Mouse (Mus musculus) frontal cortex, postnatal 36 days (tissue): ENCODE data around the gene Mustn1.

Experiments
- DNase-seq, 2 experiments: peaks; one replicate each; pipeline ENCODE4 v3.0.0; 2022; ENCODE audit warnings: low spot score in 2 of 2

Gene Mustn1

DNA sequence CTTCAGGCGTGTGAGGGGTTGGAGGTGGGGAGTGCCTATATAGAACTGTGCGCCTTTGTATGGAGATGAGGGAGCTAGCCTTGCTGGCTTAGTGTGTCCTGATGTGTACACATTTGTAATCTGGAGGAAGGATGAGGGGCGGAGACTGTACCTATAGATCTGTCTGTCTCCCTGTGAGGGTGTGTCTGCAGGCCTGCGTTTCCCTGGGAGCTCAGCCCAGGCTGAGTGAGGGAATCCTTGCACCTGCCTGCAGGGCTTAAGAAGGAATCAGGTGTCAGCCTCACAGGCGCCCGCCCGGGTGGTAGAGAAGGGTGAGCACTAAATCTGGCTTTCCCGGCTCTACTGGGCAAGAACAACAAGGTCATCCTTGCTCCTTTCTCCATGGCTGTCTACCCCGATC, 794 bp downstream of the Mustn1 start:
- no peak for DNase-seq

DNA sequence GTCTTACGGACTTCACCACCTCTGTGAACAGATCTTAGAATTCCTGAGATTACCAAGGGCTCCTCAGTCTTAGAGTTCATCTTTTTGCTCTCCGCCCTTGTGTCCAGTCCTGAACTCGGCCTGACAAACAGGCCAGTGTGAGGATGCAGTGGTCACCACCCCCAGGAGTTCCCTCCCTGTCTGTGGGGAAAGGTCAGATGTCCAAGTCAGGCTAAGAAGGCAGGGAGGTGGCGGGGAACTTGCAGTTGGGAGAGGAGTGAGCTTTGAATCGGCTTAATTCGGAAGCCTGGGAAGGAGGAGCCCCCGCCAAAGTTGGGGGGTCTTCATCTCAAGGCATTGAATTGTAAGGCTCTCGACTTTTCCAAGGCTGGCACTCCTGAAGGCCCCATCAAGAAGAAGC, 1.3 kb downstream of the Mustn1 start:
- DNase-seq: no peak

DNA sequence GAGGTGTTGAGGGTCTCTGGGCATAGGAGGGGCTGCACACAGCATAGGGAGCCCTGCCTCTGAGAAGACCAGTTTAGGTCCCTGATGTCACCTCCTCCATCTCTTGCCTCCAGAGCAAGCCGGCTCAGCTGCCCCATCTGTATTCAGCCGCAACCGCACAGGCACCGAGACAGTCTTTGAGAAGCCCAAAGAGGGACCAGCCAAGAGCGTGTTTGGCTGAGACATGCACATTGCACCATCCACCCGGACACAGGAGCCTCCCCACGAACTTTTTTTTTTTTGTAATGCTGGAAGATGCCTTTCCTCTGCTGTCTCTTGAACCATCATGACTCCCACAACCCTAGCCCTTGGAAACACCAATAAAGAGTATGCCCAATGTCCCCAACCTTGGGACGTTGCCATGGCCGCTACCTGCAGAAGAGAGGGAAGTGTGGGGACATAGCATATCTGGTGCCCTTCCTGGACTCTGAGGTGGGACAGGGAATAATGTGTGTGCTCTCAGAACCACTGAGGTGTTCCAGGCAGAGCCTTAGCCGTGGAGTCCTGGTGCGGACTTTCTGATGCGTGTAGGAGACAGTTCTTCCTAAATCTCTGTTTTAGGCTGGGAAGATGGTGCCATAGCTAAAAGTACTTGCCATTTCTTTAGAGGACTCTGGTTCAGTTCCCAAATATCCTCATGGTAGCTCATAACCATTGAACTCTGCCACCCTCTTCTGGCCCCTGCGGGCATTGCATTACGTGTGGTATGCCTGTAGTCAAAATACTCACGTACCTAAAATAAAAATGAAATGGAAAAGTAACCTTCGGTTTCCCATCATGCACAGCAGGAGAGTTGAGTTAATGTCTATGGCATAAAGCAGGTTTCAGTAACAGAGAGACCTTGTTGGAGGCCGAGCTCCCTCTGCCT, 2.1 kb downstream of the Mustn1 start:
- peak in 1 of 2 experiments; percentile 68 for DNase-seq

DNA sequence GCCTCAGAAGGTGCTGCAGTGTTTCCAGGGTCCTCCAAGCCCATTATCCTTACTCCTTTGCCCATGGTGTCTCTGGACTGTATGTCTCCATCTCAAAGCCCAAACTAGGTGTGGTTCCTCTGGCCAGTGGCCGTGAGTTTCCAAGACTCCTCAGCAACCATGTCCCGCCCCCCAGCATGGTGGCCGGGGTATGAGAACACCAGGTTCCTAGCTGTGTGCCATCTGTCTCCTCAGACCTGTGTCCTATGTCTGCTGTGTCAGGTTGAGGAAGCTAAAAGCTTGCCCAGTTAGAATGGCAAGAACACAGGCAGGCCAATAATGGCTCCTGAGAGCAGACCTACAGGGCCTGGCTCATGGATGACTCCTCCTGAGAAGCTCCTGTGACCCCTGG, 2.7 kb downstream of the Mustn1 start:
- no peak for DNase-seq

- no peak for DNase-seq
Measured at GRCm38 (mm10) chr14:30885298-30885697, 6.3 kb downstream of the Mustn1 start.

DNA sequence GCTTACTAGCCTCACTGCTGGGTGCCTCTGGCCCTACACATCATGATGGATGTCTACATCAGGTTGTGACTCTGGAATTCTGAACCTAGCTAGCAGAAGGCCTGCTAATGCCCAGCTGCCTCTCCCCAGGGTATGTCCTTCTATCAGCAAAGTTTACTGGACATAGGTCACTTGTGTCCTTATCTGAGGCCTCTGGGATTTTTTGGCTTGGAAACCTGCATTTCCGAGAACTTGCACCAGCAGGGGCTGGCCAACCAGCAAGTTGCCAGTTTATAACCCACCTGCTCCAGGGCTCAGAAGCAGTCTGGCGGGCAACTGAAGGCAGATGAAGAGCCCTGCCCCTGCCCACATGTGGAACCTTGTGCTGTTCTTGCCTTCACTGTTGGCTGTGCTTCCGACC, 7.2 kb downstream of the Mustn1 start, which contains the start of gene Itih4:
Gene Itih4, plus strand, starts transcription at position 273 of the 400 bp plus-strand sequence.
- DNase-seq: no peak

GRCm38 (mm10) chr14:30888271-30888732, 9.3 kb downstream of the Mustn1 start:
- no peak for DNase-seq

DNA sequence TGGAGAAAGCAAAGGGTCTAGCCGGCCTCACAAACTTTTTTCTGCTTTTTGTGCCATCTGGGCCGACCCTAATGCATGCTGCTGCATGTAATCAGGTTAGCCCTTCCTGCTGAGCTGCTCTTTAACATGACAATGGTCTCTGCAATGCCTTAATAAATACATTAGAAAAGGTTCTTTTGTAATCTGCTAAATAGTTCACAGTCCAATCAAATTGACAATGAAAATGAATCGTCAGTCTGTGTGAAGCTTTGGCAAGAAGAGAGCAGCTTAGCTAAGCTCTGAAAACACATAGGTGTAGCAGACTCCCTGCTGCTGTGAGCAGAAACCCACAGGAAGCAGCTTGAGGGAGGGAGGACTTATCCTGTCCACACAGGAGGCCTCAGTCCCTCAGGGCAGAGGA, 21.0 kb downstream of the Mustn1 start:
- DNase-seq: no peak

DNA sequence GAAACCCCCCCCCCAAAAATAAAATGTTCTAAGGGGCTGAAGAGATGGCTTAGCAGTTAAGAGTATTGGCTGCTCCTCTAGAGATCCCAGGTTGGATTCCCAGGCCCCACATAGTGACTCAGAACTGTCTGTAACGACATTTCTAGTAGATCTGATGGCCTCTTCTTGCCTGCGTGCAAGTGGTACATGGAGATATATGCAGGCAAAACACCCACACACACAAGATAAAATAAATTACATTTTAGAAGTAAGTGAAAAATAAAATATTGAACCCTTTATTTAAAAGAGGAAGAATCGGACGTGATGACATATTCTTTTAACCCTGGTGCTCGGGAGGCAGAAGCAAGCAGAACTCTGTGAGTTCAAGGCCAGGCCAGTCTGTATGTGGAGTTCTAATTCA, 23.6 kb downstream of the Mustn1 start:
- no peak for DNase-seq

DNA sequence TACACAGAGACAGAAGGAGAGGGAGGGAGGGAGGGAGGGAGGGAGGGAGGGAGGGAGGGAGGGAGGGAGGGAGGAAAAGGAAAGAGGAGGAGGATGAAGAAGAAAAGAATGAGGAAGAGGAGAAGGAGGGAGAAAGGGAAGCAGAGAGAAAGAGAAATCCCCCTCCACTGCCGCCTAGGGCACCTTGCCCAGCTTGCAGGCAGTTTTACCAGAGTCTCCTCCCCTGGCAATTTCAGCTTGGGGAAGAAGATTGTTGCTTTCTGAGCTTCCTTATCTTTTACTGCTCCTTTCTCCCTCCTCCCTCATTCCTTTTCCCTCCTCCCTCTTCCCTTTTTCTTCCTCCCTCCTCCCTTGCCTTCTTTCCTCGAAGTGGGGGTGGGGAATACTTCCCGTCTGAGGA, 24.0 kb downstream of the Mustn1 start:
- no peak for DNase-seq

- no peak for DNase-seq
Measured at GRCm38 (mm10) chr14:30904307-30904706, 25.3 kb downstream of the Mustn1 start.

DNA sequence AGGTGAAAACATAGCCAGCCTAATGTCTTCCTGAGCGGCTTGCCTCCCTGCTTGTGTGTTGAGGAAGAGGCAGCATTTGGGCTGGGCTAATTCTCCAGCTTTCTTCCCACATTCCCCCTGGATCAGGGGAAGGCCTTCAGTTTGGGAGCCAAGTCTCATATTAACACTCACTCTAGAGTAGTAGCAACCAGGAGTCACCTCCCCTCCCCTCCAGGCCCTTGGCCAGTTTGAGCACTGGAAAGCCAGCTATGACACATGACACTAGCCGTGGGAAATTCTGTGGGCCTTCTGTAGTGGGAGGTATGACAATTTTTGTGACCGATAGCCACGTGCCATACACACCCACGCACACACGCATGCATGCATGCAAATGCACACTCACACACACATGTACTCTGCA, 27.0 kb downstream of the Mustn1 start:
- no peak for DNase-seq

DNA sequence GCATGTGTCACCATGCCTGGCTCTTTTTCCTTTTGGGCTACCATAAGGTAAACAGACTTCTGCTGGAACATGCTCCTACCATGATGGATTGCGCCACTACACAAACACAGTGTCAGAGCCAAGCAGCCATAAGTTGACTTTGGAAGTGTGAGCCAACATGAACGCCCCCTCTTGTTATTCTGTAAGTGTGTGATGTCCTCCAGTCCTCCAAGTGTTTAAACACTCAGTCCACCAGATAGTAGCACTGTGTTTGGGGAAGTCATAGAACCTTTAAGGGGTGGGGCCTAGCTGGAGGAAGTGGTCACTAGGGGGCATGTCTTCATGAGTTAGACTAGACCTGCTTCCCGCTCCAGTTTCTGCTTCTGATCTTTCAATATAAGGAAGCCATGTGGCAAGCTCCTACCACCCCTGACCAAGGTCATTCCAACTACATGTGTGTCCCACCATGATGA, 28.8 kb downstream of the Mustn1 start:
- no peak for DNase-seq

DNA sequence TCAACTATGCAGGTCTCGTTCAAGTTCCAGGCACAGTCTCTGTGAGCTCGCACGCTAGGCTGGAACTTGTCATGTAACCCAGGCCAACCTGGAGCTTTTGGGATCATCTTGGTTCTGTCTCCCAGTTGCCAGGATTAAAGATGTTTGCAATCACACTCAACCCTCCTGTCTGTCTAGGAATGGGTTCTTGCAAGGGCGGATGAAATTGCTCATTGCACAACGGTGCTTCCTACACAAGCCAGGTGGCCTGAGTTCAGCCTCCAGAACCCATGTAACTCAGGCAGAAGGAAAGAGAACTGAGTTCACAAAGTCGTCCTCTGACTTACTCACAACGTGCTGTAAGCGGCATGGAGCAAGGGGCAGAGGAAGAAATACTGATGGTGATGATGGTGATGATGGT, 32.1 kb downstream of the Mustn1 start:
- no peak for DNase-seq

- DNase-seq: no peak
Measured at GRCm38 (mm10) chr14:30912641-30913040, 33.6 kb downstream of the Mustn1 start.

DNA sequence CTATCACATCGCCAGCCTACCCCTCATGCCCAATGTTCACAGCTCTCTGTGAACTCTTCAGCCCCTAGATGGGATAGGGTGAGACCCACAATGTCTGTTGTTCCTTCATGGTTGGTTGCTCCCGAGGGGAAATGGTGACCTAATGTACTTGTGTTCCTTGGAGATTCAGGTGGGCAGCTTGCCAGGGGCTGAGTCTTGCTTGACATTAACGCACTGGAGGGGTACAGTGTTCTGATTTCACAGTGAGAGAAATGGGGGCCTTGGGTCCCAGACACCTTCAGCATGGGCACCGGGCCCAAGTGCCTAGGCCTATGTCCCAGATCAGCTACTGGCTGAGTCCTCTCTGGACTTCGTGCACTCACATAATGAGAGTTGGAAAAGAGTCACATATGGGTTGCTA, 34.4 kb downstream of the Mustn1 start:
- no peak for DNase-seq

DNA sequence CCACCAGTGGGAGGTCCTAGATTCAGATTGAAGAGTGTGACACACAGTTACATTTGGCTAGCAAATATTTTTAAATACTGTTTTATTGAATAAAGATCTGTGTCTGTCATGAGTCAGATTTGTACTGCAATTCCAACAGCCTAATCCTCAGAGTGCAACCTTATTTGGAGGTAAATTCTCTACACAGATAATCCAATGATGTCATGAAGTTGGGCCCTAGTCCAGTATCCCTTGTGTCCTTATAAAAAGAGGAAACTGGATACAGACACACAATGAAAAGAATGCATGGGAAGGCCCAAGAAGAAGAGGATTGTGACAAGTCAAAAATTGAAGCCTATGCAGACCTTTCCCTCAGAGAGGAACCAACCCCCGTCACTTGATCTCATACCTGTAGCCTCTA, 37.5 kb downstream of the Mustn1 start:
- no peak for DNase-seq

GRCm38 (mm10) chr14:30922053-30922670, 43.2 kb downstream of the Mustn1 start:
- peak in 1 of 2 experiments; percentile 10 for DNase-seq

- peak; percentile 18 to 49 for DNase-seq
Measured at GRCm38 (mm10) chr14:30923375-30924105, 44.5 kb downstream of the Mustn1 start, which contains the start of gene Itih3. TSS of gene Itih3 (minus strand) at chr14:30923760.

DNA sequence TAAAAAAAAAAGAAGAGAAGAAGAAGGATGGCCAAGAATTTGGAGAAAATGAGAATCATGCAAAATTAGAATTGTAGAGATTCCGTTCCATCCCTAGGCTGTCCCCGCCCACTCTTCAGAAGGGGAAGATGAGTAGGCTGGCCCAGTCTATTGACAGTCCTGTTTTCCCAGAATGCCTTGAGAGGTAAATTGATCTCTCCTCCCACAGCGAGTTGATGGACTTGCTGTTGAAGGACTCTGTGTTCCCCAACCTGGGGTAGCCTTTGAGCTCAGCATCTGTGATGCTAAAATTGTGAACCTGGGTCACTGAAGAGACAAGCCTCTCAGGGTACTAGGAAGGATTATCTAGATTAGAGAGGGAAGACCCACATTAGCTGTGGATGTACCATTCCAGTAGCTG, 46.5 kb downstream of the Mustn1 start:
- DNase-seq: no peak

DNA sequence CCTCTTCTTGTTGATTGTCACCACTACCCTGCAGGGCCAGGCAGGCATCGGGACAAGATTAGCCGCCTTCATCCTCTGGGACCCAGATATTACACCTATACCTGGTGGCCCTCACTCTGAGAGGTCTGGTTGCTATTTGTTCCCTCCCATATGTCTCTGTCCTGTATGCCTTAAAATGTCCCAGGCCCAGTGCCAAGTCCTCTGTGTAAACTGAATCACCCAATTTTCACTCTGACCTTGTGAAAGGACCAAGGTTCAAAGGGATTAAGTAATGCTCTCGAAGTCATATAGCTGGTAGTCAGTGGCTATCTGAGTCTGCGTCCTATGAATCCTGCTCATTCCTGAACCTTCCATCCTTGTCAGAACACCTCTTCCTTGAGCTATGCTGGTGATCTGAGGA, 51.4 kb downstream of the Mustn1 start:
- DNase-seq: no peak
